Mouse (Mus musculus): Measurements from ENCODE around the gene Gm5741. TPM values are rescaled to one million over a fixed set of nuclear protein-coding genes. Genes with fewer than 3 reads are reported as not detected.

Gm5741 gene
- polyA plus RNA-seq, 1 experiment from 2014 or later, result 1.5 TPM

DNA sequence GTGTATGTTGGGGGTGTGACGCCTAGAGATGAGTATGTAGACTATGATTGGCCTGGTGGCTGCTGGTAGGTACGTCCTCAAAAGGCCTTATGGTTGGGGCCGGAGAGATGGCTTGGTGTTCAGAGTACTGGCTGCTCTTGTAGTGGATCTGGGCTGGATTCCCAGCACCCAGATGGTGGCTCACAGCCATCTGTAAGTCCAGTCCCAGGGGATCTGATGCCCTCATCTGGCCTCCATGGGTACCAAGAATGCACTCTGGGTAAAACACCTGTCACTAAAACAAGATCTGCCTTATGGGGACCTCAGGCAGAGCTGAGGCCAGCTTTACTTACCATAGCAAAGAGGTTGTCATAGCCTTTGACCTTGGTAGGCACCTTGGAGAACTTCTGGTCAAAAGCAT is 43.9 kb downstream of the Gm5741 start:
- Histone ChIP-seq H3K9ac (no peak overlapping the region), H3K9me3 (no peaks in the 10 kb centered on the region), H3K4me1 (replicated peaks) (peaks cover 38% of the 10 kb centered on the region), H3K4me3 (peak overlapping the region; percentile 86; the same call in 1 of the 2 replicates), H3K27ac (replicated peaks) (no peak overlapping the region), H3K36me3 (peaks cover 52% of the 10 kb centered on the region), H3K4me2 (peak overlapping the region; percentile 96), H3K27me3 (no peaks in the 10 kb centered on the region)
- WGBS, result 98% methylated on average over 3 of the region's 3 CpGs
- ATAC-seq (ENCODE audit: low read depth), result no peak

DNA sequence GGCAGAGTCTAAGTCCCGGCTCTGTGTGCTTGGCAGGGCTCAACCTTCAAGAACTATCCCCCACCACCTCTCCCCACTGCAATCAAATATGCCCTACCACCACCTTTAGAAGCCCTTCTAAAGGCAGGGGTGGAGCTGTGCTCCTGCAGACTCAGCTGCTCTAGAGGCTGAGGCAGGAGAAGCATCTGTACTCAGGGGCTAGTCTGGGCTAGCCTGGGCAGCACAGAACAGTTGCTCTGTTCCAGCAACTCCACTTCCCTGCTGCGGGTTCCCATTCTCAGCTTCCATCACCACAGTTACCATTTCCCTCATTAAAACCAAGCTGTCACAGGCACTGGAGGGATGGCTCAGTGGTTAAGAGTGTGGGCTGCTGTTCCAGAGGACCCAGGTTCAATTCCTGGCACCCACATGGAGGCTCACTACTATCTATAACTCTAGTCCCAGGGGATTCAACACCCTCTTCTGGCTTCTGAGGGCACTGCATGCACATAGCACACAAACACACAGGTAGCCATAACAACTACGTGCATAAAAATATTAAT is 46.2 kb downstream of the Gm5741 start:
- peaks cover 74% of the 10 kb centered on the region for H3K36me3 ChIP-seq
- H3K9ac ChIP-seq, result no peak overlapping the region
- ATAC-seq (ENCODE audit: low read depth), result no peak

More for the DNA sequence above, 46.2 kb downstream of the Gm5741 start:
- Histone ChIP-seq H3K4me2 (no peak overlapping the region), H3K27ac (replicated peaks) (no peak overlapping the region), H3K4me1 (replicated peaks) (peaks cover 24% of the 10 kb centered on the region), H3K27me3 (no peaks in the 10 kb centered on the region), H3K4me3 (no peak overlapping the region), H3K9me3 (no peaks in the 10 kb centered on the region)
- 95% methylated on average over 3 of the region's 3 CpGs for WGBS

Small RNA genes lying within 50 kb of the gene (microRNA-seq; reads per million reads assigned to microRNA genes)
- gene Gm23388 (3.1 reads per million, percentile 14 among the genes with 10 or more reads in this experiment), gene Mir7070 (0.74 reads per million)

Other genes starting within 250 kb of the Gm5741 start
- gene Dand5, start 245.2 kb downstream of the Gm5741 start, polyA plus RNA-seq (2015; fragmentation: Nextera tagmentation; extraction: Ambion mirVana), result 12.3 and 12.8 TPM in 2 replicates
- 35.1 and 39.8 TPM in 2 replicates for gene Gadd45gip1, start 236.5 kb downstream of the Gm5741 start, polyA plus RNA-seq (2015; fragmentation: Nextera tagmentation; extraction: Ambion mirVana)
- 69.9 and 74.2 TPM in 2 replicates for gene Rad23a, start 227.3 kb downstream of the Gm5741 start, polyA plus RNA-seq (2015; fragmentation: Nextera tagmentation; extraction: Ambion mirVana)
- gene Calr, start 221.0 kb downstream of the Gm5741 start, polyA plus RNA-seq (2015; fragmentation: Nextera tagmentation; extraction: Ambion mirVana), result 766 and 971 TPM in 2 replicates
- 102 and 104 TPM in 2 replicates for gene Farsa, start 211.0 kb downstream of the Gm5741 start, polyA plus RNA-seq (2015; fragmentation: Nextera tagmentation; extraction: Ambion mirVana)
- 16.4 and 16.6 TPM in 2 replicates for gene Syce2, start 195.9 kb downstream of the Gm5741 start, polyA plus RNA-seq (2015; fragmentation: Nextera tagmentation; extraction: Ambion mirVana)
- gene Gcdh, start 174.1 kb downstream of the Gm5741 start, polyA plus RNA-seq (2015; fragmentation: Nextera tagmentation; extraction: Ambion mirVana), result 37.2 and 37.3 TPM in 2 replicates
- gene Klf1, start 166.1 kb downstream of the Gm5741 start, polyA plus RNA-seq (2015; fragmentation: Nextera tagmentation; extraction: Ambion mirVana), result 0.90 and 0.91 TPM in 2 replicates
- 4.5 and 8.8 TPM in 2 replicates for gene Dnase2a, start 159.4 kb downstream of the Gm5741 start, polyA plus RNA-seq (2015; fragmentation: Nextera tagmentation; extraction: Ambion mirVana)
- gene Mast1, start 130.6 kb downstream of the Gm5741 start, polyA plus RNA-seq (2015; fragmentation: Nextera tagmentation; extraction: Ambion mirVana), result 62.7 and 70.3 TPM in 2 replicates
- gene Rtbdn, start 121.0 kb downstream of the Gm5741 start, polyA plus RNA-seq (2015; fragmentation: Nextera tagmentation; extraction: Ambion mirVana), result 1.4 and 1.6 TPM in 2 replicates
- gene Gm49661, start 98.5 kb downstream of the Gm5741 start, polyA plus RNA-seq (2015; fragmentation: Nextera tagmentation; extraction: Ambion mirVana), result not detected in 2 replicates
- 1,236 and 1,369 TPM in 2 replicates for gene Prdx2, start 98.4 kb downstream of the Gm5741 start, polyA plus RNA-seq (2015; fragmentation: Nextera tagmentation; extraction: Ambion mirVana)
- 55.0 and 55.6 TPM in 2 replicates for gene Rnaseh2a, start 98.2 kb downstream of the Gm5741 start, polyA plus RNA-seq (2015; fragmentation: Nextera tagmentation; extraction: Ambion mirVana)
- 7.5 and 8.4 TPM in 2 replicates for gene Junb, start 89.3 kb downstream of the Gm5741 start, polyA plus RNA-seq (2015; fragmentation: Nextera tagmentation; extraction: Ambion mirVana)
- 22.8 and 25.0 TPM in 2 replicates for gene Hook2, start 77.4 kb downstream of the Gm5741 start, polyA plus RNA-seq (2015; fragmentation: Nextera tagmentation; extraction: Ambion mirVana)
- gene Best2, start 53.5 kb downstream of the Gm5741 start, polyA plus RNA-seq (2015; fragmentation: Nextera tagmentation; extraction: Ambion mirVana), result not detected in 2 replicates
- 148 and 151 TPM in 2 replicates for gene Asna1, start 42.7 kb downstream of the Gm5741 start, polyA plus RNA-seq (2015; fragmentation: Nextera tagmentation; extraction: Ambion mirVana)
- gene Trir, start 41.2 kb downstream of the Gm5741 start, polyA plus RNA-seq (2015; fragmentation: Nextera tagmentation; extraction: Ambion mirVana), result 147 and 170 TPM in 2 replicates
- gene Tnpo2, start 31.1 kb downstream of the Gm5741 start, polyA plus RNA-seq (2015; fragmentation: Nextera tagmentation; extraction: Ambion mirVana), result 49.0 and 52.7 TPM in 2 replicates
- 48.6 and 50.8 TPM in 2 replicates for gene Fbxw9, start 7.9 kb downstream of the Gm5741 start, polyA plus RNA-seq (2015; fragmentation: Nextera tagmentation; extraction: Ambion mirVana)
- gene Dhps, start 3.8 kb upstream of the Gm5741 start, polyA plus RNA-seq (2015; fragmentation: Nextera tagmentation; extraction: Ambion mirVana), result 86.9 and 109 TPM in 2 replicates
- gene Wdr83os, start 12.8 kb upstream of the Gm5741 start, polyA plus RNA-seq (2015; fragmentation: Nextera tagmentation; extraction: Ambion mirVana), result 117 and 118 TPM in 2 replicates
- 56.5 and 58.6 TPM in 2 replicates for gene Wdr83, start 13.3 kb upstream of the Gm5741 start, polyA plus RNA-seq (2015; fragmentation: Nextera tagmentation; extraction: Ambion mirVana)
- 18.7 and 19.2 TPM in 2 replicates for gene Man2b1, start 15.3 kb upstream of the Gm5741 start, polyA plus RNA-seq (2015; fragmentation: Nextera tagmentation; extraction: Ambion mirVana)
- gene Zfp791, start 55.1 kb upstream of the Gm5741 start, polyA plus RNA-seq (2015; fragmentation: Nextera tagmentation; extraction: Ambion mirVana), result 2.3 and 2.9 TPM in 2 replicates
- not detected in 2 replicates for gene Cks1brt, start 83.9 kb upstream of the Gm5741 start, polyA plus RNA-seq (2015; fragmentation: Nextera tagmentation; extraction: Ambion mirVana)
- not detected in 2 replicates for gene Olfr371, start 158.0 kb upstream of the Gm5741 start, polyA plus RNA-seq (2015; fragmentation: Nextera tagmentation; extraction: Ambion mirVana)
- 73.5 and 78.3 TPM in 2 replicates for gene Orc6, start 231.7 kb upstream of the Gm5741 start, polyA plus RNA-seq (2015; fragmentation: Nextera tagmentation; extraction: Ambion mirVana)
- 178 and 183 TPM in 2 replicates for gene Vps35, start 231.8 kb upstream of the Gm5741 start, polyA plus RNA-seq (2015; fragmentation: Nextera tagmentation; extraction: Ambion mirVana)

Measured in neural tube, embryonic 13.5 days (tissue).